Mouse (Mus musculus) embryonic fibroblast, embryonic 13.5 days (primary cell): ENCODE measurements around the gene Tsga10ip. TPM values are rescaled to one million over a fixed set of nuclear protein-coding genes. Genes with fewer than 3 reads are reported as not detected.

Source experiments
- H3K27ac ChIP-seq: 2 replicates; pipeline ENCODE4 v1.5.1; 2012; ENCODE audit warnings: low read length, control low read depth, inconsistent platforms; ENCODE audit not compliant: insufficient read depth
- H3K4me1 ChIP-seq: 2 replicates; pipeline ENCODE4 v1.6.1; 2011; ENCODE audit warnings: low read length; ENCODE audit not compliant: control insufficient read depth, insufficient read depth
- H3K4me3 ChIP-seq: 2 replicates; pipeline ENCODE4 v1.5.1; 2011; ENCODE audit warnings: mild to moderate bottlenecking, control low read depth, low read length; ENCODE audit not compliant: insufficient read depth
- CTCF ChIP-seq: IDR thresholded peaks from 2 replicates; pipeline ENCODE4 v1.5.1; 2011; ENCODE audit warnings: mild to moderate bottlenecking, control low read depth, low read length, moderate library complexity, borderline replicate concordance; ENCODE audit not compliant: insufficient read depth
- POLR2A ChIP-seq: IDR thresholded peaks from 2 replicates; pipeline ENCODE4 v1.6.1; 2011; ENCODE audit warnings: low read depth, mild to moderate bottlenecking, control low read depth, low read length, moderate library complexity
- polyA plus RNA-seq: library from polyadenylated mRNA; stranded (reverse); fragments of >200 nt; gene quantifications from 2 replicates; pipeline ENCODE4 v1.2.4, GENCODE M21; 2011; ENCODE audit warnings: low read depth; ENCODE audit not compliant: missing spikeins, insufficient read length

Tsga10ip gene
- polyA plus RNA-seq, 1 experiment: not detected

DNA sequence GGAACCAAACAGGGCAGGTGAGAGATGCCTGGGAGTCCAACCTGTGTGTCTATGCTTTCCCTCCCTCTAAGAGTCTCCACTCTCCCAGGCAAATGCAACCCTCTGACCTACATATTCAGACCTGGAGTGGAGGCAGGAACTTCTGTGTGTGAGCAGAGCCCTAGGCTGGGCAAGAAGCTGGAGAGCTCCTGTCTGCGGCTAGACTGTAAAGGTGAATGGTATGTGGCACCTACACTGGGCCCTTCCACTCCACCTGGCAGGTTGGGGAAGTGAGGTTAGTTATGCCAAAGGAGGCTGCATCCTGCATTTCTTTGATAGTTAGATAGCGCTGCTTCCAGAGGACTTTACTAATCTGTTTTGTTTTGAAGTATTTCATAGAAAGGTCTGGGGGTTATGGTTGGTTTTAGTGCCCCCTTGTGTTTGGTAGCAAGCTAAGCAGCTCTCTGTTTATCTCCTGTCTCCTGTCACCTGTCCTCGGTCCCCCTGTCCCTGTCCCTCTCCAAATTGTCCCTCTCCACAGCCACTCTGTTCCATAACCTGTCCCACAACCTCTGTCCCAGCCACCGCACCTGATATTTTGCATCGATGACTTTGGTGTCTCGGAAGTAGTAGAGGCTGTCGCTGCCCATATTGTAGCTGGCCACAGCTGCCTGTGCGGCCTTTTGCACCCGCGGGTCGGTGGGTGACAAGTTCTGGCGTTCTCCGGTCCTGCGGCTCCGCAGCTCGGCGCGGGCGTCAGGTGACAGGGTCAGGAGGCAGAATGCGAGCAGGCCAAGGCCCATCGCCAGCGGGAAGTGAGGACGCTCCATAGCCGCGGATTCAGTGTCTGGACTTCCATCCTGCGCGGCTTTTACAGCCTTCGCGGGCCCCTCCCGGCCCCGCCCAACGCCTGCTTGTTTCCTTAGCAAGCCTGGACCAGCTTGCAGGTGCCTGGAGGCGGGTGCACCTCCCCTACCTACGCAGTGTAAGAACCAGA, 53.5 kb downstream of the Tsga10ip start:
- H3K4me3 ChIP-seq: no peak overlapping the region
- H3K4me1 ChIP-seq: peaks cover 10% of the 10 kb centered on the region
- no peak for TF ChIP-seq CTCF
- no peak for TF ChIP-seq POLR2A
- no peak overlapping the region for H3K27ac ChIP-seq

- Histone ChIP-seq H3K4me3 (no peak overlapping the region), H3K27ac (no peak overlapping the region), H3K4me1 (peaks cover 10% of the 10 kb centered on the region)
- no peak for TF ChIP-seq POLR2A
- no peak for TF ChIP-seq CTCF
These were observed 54.3 kb downstream of the Tsga10ip start for GRCm38 (mm10) chr19:5348064-5348463.

DNA sequence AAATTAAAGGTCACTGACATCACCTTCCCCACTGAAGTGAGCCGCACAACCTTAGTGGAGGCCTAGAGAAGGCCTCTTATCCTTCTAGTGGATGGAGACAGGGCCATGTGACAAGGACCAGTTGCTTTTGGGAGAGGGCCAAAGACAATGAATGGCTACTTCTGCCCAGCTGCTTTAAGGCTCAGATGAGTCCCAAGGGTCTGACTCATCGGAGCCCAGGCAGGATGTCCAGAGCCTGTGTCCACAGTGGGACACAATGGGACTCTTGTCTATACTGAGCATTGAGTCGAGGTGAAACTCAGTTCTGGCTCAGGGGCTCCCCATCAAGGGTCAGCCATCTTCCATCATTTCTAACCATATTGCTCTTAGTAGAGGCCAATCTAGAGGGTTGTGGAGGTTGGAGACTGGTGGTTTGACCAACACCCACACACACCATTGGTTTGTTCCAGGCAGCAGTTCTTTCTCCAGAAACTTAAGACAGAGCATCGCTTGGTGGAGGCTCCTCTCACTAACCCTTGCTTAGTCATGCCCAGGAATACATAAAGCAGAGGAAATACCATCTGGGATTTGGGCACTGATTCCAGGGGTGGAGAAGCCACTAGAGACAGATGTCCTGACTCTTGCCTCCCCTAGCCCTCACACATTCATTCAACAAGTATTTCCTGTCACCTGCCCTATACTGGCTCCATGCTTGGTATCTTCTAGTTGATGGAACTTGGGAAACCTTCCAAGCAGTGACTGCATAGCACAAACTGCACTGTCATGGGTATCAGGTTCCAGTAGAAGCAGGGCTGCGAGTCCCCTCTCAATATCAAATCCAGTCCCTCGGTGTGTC, 56.8 kb downstream of the Tsga10ip start:
- TF ChIP-seq CTCF: no peak
- TF ChIP-seq POLR2A: no peak
- H3K4me3 ChIP-seq: no peak overlapping the region
- peaks cover 10% of the 10 kb centered on the region for H3K4me1 ChIP-seq
- peak overlapping the region; percentile 73 for H3K27ac ChIP-seq

DNA sequence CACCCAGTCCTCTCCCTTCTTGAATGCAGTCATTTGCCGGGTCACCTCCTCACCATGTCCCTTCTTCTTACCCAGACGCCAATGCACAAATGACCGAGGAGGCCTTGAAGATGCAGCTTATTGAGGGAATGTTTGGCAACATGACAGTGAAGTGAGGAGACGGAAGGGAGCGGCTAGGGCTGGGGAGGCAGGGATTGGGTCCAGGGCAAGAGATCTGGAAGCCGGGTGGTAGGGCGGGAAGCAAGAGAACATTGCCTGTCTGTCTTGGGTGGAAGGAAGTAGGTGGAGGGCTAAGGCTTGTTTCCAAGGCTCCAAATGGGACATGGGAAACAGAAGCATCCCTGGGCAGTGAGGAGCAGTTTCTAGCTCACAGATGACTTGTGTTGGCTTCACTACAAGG, 61.0 kb downstream of the Tsga10ip start:
- Histone ChIP-seq H3K4me1 (peaks cover 9% of the 10 kb centered on the region), H3K4me3 (no peak overlapping the region), H3K27ac (no peak overlapping the region)
- TF ChIP-seq POLR2A (no peak), CTCF (no peak)

Other genes starting within 250 kb of the Tsga10ip start
- 23.3 and 23.5 TPM in 2 replicates for gene Pacs1, start 129.4 kb downstream of the Tsga10ip start, polyA plus RNA-seq
- 126 and 140 TPM in 2 replicates for gene Sf3b2, start 107.1 kb downstream of the Tsga10ip start, polyA plus RNA-seq
- 0.20 and 0.35 TPM in 2 replicates for gene Gal3st3, start 104.2 kb downstream of the Tsga10ip start, polyA plus RNA-seq
- not detected in 2 replicates for gene Catsper1, start 66.8 kb downstream of the Tsga10ip start, polyA plus RNA-seq
- gene Cst6, start 53.0 kb downstream of the Tsga10ip start, polyA plus RNA-seq: 2.6 and 7.3 TPM in 2 replicates
- gene Eif1ad, start 35.8 kb downstream of the Tsga10ip start, polyA plus RNA-seq: 19.5 and 26.6 TPM in 2 replicates
- 149 and 154 TPM in 2 replicates for gene Banf1, start 35.4 kb downstream of the Tsga10ip start, polyA plus RNA-seq
- gene Sart1, start 13.8 kb downstream of the Tsga10ip start, polyA plus RNA-seq: 34.7 and 35.3 TPM in 2 replicates
- 152 and 169 TPM in 2 replicates for gene Drap1, start 22.5 kb upstream of the Tsga10ip start, polyA plus RNA-seq
- gene AI837181, start 22.6 kb upstream of the Tsga10ip start, polyA plus RNA-seq: 47.2 and 48.3 TPM in 2 replicates
- 13.4 and 35.0 TPM in 2 replicates for gene Fosl1, start 45.0 kb upstream of the Tsga10ip start, polyA plus RNA-seq
- 3.0 and 5.2 TPM in 2 replicates for gene Ccdc85b, start 55.4 kb upstream of the Tsga10ip start, polyA plus RNA-seq
- gene Fibp, start 58.1 kb upstream of the Tsga10ip start, polyA plus RNA-seq: 53.1 and 66.3 TPM in 2 replicates
- gene Ctsw, start 66.0 kb upstream of the Tsga10ip start, polyA plus RNA-seq: 0.76 and 1.0 TPM in 2 replicates
- gene Efemp2, start 71.4 kb upstream of the Tsga10ip start, polyA plus RNA-seq: 368 and 420 TPM in 2 replicates
- gene Mus81, start 85.9 kb upstream of the Tsga10ip start, polyA plus RNA-seq: 21.8 and 27.1 TPM in 2 replicates
- 1,890 and 1,995 TPM in 2 replicates for gene Cfl1, start 87.9 kb upstream of the Tsga10ip start, polyA plus RNA-seq
- gene 1700020D05Rik, start 101.3 kb upstream of the Tsga10ip start, polyA plus RNA-seq: 0.97 and 1.4 TPM in 2 replicates
- gene Snx32, start 108.0 kb upstream of the Tsga10ip start, polyA plus RNA-seq: 8.7 and 18.4 TPM in 2 replicates
- gene Ovol1, start 158.1 kb upstream of the Tsga10ip start, polyA plus RNA-seq: not detected in 2 replicates
- 3.1 and 3.2 TPM in 2 replicates for gene Ap5b1, start 165.5 kb upstream of the Tsga10ip start, polyA plus RNA-seq
- gene Rnaseh2c, start 199.3 kb upstream of the Tsga10ip start, polyA plus RNA-seq: 36.9 and 38.5 TPM in 2 replicates
- 41.4 and 46.4 TPM in 2 replicates for gene Kat5, start 207.7 kb upstream of the Tsga10ip start, polyA plus RNA-seq
- 53.6 and 62.3 TPM in 2 replicates for gene Rela, start 235.0 kb upstream of the Tsga10ip start, polyA plus RNA-seq